Mouse (Mus musculus): ENCODE results near the gene Gadd45b. TPM values are rescaled to one million over a fixed set of nuclear protein-coding genes. Genes with fewer than 3 reads are reported as not detected.
A peak's percentile ranks its signal among the peaks of the same experiment; 100 is the strongest.

Gene Gadd45b
- total RNA-seq, 2 experiments from 2014 or later = 12.9 to 20.3 TPM

DNA sequence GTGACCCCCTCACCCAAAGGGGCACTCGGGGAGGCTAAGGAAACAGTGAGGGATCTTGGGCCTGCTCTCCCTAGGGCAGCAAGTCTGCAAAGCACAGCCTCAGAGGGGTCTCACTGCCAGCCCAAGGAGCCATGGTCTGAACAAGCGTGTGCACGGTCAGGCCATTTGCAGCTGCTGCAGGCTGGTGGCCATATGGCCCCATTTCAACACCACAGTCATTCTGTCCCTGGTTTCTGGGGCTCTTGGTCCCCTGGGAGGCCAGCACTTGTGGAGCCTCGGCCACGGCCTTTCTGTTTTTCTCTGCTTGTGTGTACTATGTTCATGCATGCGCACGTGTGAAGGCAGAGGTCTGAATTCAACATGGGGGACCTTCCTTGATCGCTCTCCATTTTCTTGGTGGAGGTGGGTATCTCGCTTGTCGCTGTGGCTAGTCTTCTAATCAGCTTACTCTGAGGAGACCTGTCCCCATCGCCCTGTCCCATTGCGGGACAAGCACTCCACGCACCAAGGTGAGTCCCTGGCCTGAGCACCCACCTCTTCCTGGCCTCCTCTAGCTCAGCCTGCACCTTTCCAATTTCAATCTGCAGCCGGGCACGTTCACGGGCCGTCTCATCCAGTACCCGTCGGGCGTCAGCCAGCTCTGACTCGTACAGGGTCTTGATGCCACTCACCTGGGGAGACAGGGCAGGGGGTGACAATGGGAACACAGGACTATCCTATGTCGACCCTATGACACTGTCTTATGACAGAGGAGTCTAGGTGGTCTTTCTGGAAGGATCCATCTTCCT, 20.3 kb upstream of the Gadd45b start:
- no peak for ATAC-seq (ENCODE audit: poor library complexity, severe bottlenecking)

DNA sequence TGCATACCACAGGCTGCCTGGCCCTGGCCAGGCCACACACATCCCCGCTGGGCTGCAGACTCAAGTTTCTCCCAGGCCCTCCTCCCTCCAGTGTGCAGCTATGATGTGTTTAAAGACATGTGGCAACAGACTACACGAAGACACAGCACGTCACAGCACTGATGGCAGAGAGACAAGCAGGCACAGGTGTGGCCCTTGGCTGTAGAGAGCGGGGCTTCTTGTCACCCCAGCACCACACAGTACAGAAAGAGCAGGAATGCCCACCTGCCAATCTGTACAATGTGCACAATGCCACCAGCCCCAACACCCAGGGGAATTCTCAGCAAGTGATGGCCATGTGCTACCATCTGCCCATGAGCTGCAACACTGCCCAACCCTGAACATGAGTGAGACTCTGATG, 18.5 kb upstream of the Gadd45b start:
- ATAC-seq (ENCODE audit: poor library complexity, severe bottlenecking) = no peak

DNA sequence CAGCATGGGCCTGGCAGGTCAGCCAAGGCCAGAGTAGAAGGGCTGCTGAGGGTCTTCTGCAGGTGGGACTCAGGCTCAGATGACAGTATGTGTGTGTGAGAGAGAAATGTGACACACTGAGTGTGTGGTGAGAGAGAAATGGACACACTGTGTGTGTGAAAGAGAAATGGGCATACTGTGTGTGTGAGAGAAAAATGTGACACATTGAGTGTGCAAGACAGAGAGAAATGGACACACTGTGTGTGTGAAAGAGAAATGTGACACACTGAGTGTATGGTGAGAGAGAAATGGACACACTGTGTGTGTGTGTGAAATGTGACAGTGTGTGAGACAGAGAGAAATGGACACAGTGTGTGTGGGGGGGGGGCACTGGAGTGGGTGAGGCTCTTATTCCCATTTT, 18.0 kb upstream of the Gadd45b start:
- ATAC-seq (ENCODE audit: poor library complexity, severe bottlenecking) = no peak

- no peak for ATAC-seq (ENCODE audit: poor library complexity, severe bottlenecking)
Observed at GRCm38 (mm10) chr10:80913364-80914011, 16.4 kb upstream of the Gadd45b start.

GRCm38 (mm10) chr10:80914253-80914656, 15.6 kb upstream of the Gadd45b start:
- peak; percentile 83 for ATAC-seq (ENCODE audit: poor library complexity, severe bottlenecking)

- ATAC-seq (ENCODE audit: poor library complexity, severe bottlenecking) = no peak
Observed at GRCm38 (mm10) chr10:80915260-80915659, 14.6 kb upstream of the Gadd45b start.

DNA sequence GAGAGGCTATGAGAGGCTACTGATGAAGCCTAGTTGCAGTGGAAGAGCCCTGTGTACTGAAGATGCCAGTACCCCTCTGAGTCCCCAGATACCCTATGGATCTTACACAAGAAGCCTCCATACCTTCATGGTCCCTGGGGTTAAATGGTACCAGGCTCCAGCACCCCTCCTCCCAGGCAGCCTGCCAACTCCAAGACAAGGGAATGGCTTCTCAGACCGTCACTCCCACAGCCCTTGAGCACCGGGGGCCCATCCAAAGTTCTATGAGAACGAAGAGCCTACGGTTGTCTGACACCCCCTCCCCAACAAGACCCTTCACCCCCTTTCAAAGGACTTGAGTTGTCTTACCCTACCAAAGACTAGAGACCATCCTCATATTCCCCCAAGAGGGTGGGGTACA, 14.1 kb upstream of the Gadd45b start:
- ATAC-seq (ENCODE audit: poor library complexity, severe bottlenecking) = no peak

DNA sequence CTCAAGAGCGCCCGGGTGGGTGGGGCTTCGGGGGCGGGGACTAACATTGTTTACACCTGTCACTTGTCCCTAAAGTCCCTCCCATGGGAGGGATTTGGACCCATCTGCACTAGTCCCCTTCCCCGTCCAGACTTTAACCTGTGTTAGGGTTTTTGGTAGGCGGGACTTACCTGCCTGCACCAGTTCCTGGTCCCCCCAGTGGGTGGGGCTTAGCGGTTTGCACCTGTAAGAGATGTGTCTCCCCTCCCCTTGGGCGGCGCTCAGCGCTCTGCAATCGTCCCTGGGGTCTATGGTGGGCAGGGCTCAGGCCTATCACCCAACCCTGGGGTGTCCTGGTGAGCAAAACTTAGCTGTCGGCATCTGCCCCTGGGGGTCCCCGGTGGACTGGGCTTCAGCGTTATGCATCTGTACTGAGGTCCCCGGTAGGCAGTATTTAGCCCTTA, 12.5 kb upstream of the Gadd45b start:
- ATAC-seq (ENCODE audit: poor library complexity, severe bottlenecking) = 0 out of 2 replicates have a peak, but pooled peaks have one; percentile 9

DNA sequence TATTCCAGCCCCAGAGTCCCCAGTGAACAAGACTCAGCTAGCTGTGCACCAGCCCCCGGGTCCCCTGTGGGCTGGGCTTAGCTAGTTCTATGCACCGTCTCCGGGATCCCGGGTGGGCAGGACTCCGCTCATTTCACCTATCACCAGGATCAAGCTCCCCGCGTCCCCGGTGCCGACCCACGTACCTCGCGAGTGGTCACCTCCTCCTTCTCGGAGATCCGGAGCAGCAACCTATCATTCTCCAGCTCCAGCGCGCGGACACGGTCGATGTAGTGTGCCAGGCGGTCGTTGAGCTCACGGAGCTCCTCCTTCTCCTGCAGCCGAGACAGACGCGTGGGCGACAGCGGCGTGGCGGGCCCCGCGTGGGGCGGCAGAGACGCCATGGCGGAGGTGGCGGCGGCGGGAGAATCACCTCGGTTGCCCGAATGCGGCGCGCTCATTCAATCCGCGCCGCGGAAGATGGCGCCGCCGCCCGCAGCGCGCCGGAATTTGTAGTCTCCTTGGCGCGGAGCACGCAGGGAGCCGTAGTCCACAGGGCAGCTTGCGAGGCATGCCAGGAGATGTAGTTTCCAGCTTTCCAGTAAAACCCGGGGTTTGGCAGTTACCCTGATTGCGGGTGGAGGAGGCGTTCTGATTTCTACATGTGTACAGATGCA, 12.0 kb upstream of the Gadd45b start, which contains the start of gene Lmnb2:
Gene Lmnb2, minus strand, starts transcription at position 467 of the 656 bp plus-strand sequence.
- peak; percentile 64 for ATAC-seq (ENCODE audit: poor library complexity, severe bottlenecking)

DNA sequence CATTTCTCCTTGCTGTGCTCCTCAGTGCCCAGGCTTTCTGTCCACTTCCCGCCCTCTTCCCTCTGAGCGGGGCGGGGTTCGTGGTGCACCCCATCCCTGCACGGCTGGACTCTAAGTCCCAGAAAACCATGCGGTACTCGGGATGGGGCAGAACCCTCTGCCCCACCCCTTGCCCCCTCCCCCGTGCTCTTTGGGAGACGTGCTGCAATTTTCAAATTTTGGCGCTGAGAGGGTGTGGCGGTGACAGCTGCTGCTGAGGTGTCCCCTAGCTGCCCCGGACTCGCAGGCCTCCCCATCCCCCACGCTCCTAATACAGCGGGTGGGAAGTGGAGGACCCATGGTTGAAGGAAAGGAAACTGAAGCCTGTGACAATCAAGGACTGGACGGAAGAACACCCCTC, 8.0 kb upstream of the Gadd45b start:
- peak; percentile 72 for ATAC-seq (ENCODE audit: poor library complexity, severe bottlenecking)

DNA sequence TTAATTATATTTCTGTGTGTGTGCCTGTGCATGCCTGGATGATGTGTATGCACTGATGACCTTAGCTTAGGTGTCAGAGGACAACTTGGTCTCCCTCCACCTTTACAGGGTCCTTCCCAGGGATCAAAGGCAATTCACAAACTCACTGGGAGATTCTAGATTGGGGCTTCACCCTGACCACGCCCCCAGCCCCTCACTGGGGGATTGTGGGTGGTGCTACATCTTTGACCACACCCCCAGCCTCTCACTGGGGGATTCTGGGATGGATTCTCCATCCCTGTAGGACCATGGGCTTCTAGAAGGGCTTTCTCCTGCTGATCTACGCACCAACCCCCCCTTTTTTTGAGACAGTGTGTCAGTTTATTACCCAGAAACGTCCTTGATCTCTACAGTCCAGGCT, 4.4 kb upstream of the Gadd45b start:
- no peak for ATAC-seq (ENCODE audit: poor library complexity, severe bottlenecking)

- ATAC-seq (ENCODE audit: poor library complexity, severe bottlenecking) = peak; percentile 58
Observed at GRCm38 (mm10) chr10:80928586-80929298, 1.1 kb upstream of the Gadd45b start.

DNA sequence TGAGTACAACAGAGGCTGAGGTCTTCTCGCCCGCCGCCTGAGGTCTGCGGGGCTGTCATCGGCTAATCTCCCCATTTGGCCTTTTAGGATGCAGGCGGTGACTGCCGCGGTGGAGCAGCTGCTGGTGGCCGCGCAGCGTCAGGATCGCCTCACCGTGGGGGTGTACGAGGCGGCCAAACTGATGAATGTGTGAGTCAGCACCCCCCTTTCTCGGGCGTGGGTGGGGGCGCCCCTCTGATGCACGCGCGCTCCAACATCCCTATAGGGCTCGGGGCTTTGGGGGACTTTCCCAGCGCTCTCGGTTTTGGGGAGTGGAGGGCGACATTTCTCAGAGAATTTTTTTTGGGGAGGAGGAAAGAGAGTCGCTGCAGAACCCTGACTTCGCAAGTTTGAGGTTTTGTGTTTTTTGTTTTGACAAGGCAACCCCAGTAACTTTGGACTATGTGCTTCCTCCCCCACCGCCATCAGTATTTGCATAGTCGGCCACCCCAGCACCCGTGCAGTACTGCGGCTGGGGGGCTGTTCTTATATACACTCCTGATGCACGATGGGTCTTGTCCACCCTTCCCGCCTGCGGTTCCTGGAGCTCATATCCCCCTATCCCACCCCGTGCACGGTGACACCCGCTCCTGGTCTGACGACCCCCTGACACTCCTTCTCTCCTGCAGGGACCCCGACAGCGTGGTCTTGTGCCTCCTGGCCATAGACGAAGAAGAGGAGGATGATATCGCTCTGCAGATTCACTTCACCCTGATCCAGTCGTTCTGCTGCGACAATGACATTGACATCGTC, 684 bp downstream of the Gadd45b start:
- ATAC-seq (ENCODE audit: poor library complexity, severe bottlenecking) = no peak

DNA sequence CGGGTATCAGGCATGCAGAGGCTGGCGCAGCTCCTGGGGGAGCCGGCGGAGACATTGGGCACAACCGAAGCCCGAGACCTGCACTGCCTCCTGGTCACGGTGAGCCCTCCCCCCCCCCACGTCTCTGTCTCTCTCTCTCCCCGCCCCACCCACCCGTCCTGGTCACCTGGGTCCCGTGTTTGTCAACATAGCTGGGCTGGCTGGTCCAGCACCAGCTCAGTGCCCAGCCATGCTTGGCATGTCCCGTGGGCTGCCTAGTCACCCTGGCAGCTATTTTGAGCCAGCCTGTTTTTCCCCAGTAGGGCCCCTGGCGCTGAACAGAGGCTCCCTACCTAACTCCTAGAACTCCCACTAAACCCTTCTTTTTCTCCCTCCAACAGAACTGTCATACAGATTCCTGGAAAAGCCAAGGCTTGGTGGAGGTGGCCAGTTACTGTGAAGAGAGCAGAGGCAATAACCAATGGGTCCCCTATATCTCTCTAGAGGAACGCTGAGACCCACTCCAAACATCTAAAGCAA, 1.3 kb downstream of the Gadd45b start:
- no peak for ATAC-seq (ENCODE audit: poor library complexity, severe bottlenecking)

- ATAC-seq (ENCODE audit: poor library complexity, severe bottlenecking) = no peak
Observed at GRCm38 (mm10) chr10:80931695-80932094, 1.8 kb downstream of the Gadd45b start.

- no peak for ATAC-seq (ENCODE audit: poor library complexity, severe bottlenecking)
Observed at GRCm38 (mm10) chr10:80932206-80932605, 2.3 kb downstream of the Gadd45b start.

- no peak for ATAC-seq (ENCODE audit: poor library complexity, severe bottlenecking)
Observed at GRCm38 (mm10) chr10:80932700-80933420, 3.0 kb downstream of the Gadd45b start.

DNA sequence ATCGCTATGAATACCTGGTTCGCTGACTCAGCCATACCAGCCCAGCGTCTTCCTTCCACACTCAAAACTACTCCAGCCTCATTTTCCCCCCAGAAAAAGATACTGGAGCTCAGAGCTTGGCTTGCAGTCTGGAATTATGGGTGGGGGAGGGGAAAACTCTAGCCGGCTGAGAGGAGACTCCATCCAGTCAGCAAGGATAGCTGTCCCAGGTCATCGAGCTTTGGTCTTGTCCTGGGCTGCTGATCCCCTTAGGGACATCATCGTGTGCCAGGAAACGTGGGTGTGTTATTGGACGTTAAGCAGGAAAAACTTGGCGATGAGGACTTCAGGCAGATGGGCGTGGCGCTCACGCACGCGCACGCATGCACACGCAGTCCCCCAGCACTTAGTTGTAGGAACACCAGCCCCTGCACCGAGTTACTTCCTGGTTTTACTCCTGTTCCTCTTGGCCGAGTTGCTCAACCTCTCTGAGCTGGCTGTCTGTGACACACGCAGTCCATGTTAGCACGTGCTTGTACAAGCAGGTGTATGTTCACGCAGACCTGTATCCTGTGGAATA, 3.6 kb downstream of the Gadd45b start:
- ATAC-seq (ENCODE audit: poor library complexity, severe bottlenecking) = peak; percentile 54
